Mouse (Mus musculus) midbrain, postnatal 0 days (tissue): Measurements from ENCODE around the gene 6030452D12Rik. TPM values are rescaled to one million over a fixed set of nuclear protein-coding genes. Genes with fewer than 3 reads are reported as not detected.

Source experiments
- ATAC-seq: fragments of 200-750 bp; cut with Nextera tagmentation; 2 replicates; pipeline ENCODE4 v1.8.0; 2017; ENCODE audit warnings: moderate number of reproducible peaks, mild to moderate bottlenecking, moderate TSS enrichment, moderate library complexity; ENCODE audit not compliant: low FRiP score
- DNase-seq: peaks from one replicate; pipeline ENCODE4 v3.0.0-alpha.2; 2015; ENCODE audit warnings: low spot score
- H3K27ac ChIP-seq: fragments of 300-500 bp; sonication (generic); 2 replicates; pipeline ENCODE4 v1.5.1; 2014; ENCODE audit warnings: low read depth, mild to moderate bottlenecking, low read length, mixed read lengths
- H3K27me3 ChIP-seq: fragments of 300-500 bp; sonication (generic); 2 replicates; pipeline ENCODE4 v1.6.1; 2014; ENCODE audit warnings: low read length, control low read depth, mixed read lengths; ENCODE audit not compliant: insufficient read depth
- H3K36me3 ChIP-seq: fragments of 300-500 bp; sonication (generic); 2 replicates; pipeline ENCODE4 v1.6.1; 2014; ENCODE audit warnings: low read length, control low read depth, mixed read lengths; ENCODE audit not compliant: insufficient read depth
- H3K4me1 ChIP-seq: fragments of 300-500 bp; sonication (generic); 2 replicates; pipeline ENCODE4 v1.6.1; 2014; ENCODE audit warnings: mild to moderate bottlenecking, control low read depth, antibody characterized with exemption, low read length, mixed read lengths; ENCODE audit not compliant: insufficient read depth
- H3K4me2 ChIP-seq: fragments of 300-500 bp; sonication (generic); 2 replicates; pipeline ENCODE4 v1.6.1; 2014; ENCODE audit warnings: low read depth, mild to moderate bottlenecking, low read length, mixed read lengths; ENCODE audit not compliant: poor library complexity, severe bottlenecking
- H3K4me3 ChIP-seq: fragments of 300-500 bp; sonication (generic); 2 replicates; pipeline ENCODE4 v1.5.1; 2014; ENCODE audit warnings: low read depth, mild to moderate bottlenecking, low read length, moderate library complexity
- H3K9ac ChIP-seq: fragments of 300-500 bp; sonication (generic); replicated peaks from 2 replicates; pipeline ENCODE4 v1.6.1; 2014; ENCODE audit warnings: mild to moderate bottlenecking, low read length, moderate library complexity, mixed read lengths; ENCODE audit not compliant: poor library complexity, severe bottlenecking
- H3K9me3 ChIP-seq: fragments of 300-500 bp; sonication (generic); 2 replicates; pipeline ENCODE4 v1.6.1; 2016; ENCODE audit warnings: low read length, control low read depth
- CTCF ChIP-seq: IDR thresholded peaks from 2 replicates; pipeline ENCODE4 v1.5.1; 2016; ENCODE audit warnings: antibody characterized with exemption, mild to moderate bottlenecking
- WGBS: fragments of 180-500 bp; shearing (Covaris S2); extraction: QIAGEN DNeasy Blood & Tissue Kit; methylation state at CpG from one replicate; pipeline ENCODE4 v1.1.7; 2014; 5-methylcytosine and 5-hydroxymethylcytosine counted together
- polyA plus RNA-seq: library from polyadenylated mRNA; unstranded; fragments of >200 nt; fragmentation: Nextera tagmentation; extraction: Ambion mirVana; gene quantifications from 2 replicates; pipeline ENCODE4 v1.2.1, GENCODE M21; 2015
- total RNA-seq: library from RNA; depleted of rRNA; stranded (reverse); fragments of >200 nt; gene quantifications from 2 replicates; pipeline ENCODE4 v1.2.3, GENCODE M21; 2014

Gene 6030452D12Rik
- total and polyA plus RNA-seq, 2 experiments from 2014 or later = not detected

DNA sequence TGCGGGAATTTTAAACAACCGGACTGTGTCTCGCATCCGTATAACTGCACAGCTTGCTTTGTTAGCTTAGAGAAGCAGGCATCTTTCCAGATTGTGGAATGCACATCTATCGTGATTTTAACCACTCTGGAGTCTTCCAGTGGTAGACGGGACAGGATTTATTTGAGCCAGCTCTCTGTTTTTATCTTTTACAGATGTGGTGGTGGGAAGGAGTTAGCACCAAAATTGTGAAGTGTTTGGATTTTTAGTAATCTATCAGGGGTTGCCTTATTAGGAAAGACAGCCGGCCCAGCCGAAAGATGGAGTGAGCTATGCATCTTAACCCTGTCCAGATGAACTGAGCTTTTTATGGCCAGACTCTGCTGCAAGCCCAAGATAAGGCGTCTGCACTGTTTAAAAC is 21.5 kb downstream of the 6030452D12Rik start:
- 75% methylated on average over 9 of the region's 9 CpGs for WGBS

DNA sequence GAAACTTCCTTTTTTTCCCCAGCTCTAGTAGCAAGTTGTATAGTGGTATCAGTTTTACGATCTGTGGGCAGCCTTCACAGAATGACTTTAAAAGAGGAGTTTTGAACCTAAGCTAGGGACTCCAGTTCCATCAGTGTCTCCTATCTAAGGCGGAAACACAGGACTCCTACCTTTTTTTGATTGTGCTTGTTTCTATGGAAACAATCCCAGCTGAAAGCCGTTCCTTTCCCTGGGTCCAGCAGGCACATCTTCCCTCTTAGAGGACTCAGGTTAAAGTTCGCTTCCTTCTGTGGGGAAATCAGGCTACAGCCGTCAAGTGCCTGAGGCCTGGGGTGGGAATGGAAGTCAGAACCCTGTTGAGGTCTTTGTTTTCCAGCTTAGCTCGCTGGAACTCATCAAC is 26.4 kb downstream of the 6030452D12Rik start:
- no peak overlapping the region for H3K4me2 ChIP-seq
- no peaks in the 10 kb centered on the region for H3K9me3 ChIP-seq
- H3K27me3 ChIP-seq = no peaks in the 10 kb centered on the region
- DNase-seq = no peak
- no peak for TF ChIP-seq CTCF
- H3K36me3 ChIP-seq = no peaks in the 10 kb centered on the region
- WGBS = 52% methylated on average over 6 of the region's 6 CpGs
- no peak for ATAC-seq
- no peak overlapping the region for H3K9ac ChIP-seq
- no peak overlapping the region for H3K4me3 ChIP-seq
- H3K4me1 ChIP-seq = no peaks in the 10 kb centered on the region
- no peak overlapping the region for H3K27ac ChIP-seq

More for the DNA sequence above, 21.5 kb downstream of the 6030452D12Rik start:
- Histone ChIP-seq H3K4me2 (no peak overlapping the region), H3K27me3 (no peaks in the 10 kb centered on the region), H3K9me3 (no peaks in the 10 kb centered on the region), H3K9ac (no peak overlapping the region), H3K4me1 (no peaks in the 10 kb centered on the region), H3K4me3 (no peak overlapping the region), H3K36me3 (no peaks in the 10 kb centered on the region), H3K27ac (no peak overlapping the region)
- no peak for DNase-seq
- ATAC-seq = no peak
- TF ChIP-seq CTCF = no peak

DNA sequence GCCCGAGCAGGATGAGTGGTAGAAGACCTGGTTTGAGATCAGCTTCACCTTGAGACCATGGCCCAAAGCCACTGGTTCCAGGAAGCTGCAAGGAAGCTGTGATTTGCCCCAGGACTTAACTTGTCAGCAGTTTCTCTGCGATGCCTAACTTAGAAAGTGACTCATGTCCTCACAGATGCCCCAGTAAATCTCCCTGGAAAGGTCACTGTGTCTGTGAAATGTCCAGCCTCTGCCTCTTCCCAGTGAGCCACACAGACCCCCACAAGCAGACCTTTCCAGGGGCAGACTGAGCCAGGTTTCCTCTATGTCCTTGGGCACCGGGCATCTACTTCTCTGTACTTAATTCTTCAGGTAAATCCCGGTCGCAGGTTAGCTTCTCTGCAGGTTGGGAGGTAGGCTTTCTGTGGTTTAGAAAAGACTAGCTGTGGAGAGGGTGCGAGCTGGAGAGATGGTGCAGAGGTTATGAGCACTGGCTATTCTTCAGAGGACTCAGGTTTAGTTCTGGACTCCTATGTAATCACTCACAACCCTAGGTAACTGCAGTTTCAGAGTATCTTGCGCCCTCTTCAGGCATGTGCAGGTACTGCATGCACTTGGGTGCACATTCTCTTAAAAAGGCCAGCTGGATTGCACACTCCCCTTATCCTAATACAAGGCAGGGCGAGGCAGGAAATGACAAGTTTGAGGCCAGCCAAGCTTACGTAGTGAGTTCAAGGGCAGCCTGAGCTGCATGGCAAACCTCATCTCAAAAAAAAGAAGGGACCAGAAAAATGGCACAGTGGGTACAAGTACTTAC is 27.1 kb downstream of the 6030452D12Rik start:
- Histone ChIP-seq H3K4me3 (no peak overlapping the region), H3K36me3 (no peaks in the 10 kb centered on the region), H3K4me2 (no peak overlapping the region), H3K9me3 (no peaks in the 10 kb centered on the region), H3K4me1 (no peaks in the 10 kb centered on the region), H3K27me3 (no peaks in the 10 kb centered on the region), H3K9ac (no peak overlapping the region), H3K27ac (no peak overlapping the region)
- 85% methylated on average over 9 of the region's 9 CpGs for WGBS
- ATAC-seq = no peak
- DNase-seq = no peak
- peak; percentile 57 for TF ChIP-seq CTCF

DNA sequence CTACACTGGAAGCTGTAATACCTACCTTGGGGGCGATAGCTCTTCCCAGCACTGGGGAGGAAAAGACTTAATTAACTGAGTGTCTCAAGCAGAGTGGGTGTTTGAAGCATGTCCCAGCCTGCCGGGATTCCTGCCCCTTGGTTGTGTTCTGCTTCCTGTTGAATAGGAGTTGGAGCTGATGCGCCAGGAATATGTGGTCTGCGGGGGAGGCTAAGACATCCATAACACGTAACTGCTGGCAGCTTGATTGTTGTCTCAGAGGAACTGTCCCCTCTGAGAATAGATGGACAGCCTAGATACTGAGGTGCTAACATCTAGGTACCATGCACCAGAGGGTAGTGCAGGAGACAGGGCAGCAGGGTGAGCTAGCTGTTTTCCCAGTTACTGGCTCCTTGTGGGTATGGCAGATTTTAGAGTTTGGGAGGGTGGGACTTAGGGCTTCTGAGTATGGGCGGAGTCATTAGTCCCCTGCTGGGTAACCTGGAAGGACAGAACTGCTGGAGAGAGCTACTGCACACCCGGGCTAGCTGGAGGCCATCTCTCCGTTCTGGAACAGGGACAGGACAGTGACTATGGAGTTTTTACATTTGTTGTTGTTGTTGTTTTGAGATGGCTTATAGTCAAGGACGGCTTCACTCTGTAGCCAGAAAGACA is 28.4 kb downstream of the 6030452D12Rik start:
- ATAC-seq (no peak), DNase-seq (no peak)
- Histone ChIP-seq H3K27ac (no peak overlapping the region), H3K27me3 (no peaks in the 10 kb centered on the region), H3K4me3 (no peak overlapping the region), H3K9me3 (no peaks in the 10 kb centered on the region), H3K9ac (no peak overlapping the region), H3K4me2 (no peak overlapping the region), H3K4me1 (no peaks in the 10 kb centered on the region), H3K36me3 (no peaks in the 10 kb centered on the region)
- no peak for TF ChIP-seq CTCF
- WGBS = 85% methylated on average over 9 of the region's 9 CpGs

DNA sequence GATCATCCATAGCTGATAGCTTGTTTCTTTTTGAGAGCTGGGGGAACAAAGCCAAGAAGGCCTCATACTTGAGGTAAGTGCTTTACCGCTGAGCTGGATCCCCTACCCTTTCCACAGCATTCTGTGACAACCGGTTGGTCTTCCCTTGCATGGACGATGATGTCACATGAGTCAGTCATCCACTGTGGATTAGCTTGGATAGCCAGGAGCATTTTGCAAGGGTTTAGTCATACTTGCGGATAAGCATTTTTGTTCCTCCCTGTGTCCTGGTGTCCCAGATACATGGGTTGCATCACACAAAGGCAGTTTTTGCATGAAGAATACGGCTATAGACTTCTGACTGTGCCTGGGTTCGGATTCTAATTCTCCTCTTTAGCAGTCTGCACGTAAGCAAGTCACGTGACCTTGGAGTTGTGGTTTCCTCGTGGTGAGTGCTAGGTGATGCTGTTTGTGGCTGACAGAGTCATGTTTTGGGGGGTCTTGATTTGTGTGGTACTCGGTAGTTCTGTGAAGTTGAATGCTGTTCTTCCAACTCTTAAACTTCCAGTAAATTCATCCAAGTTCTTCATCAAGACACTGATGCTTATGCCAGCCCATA is 29.7 kb downstream of the 6030452D12Rik start:
- Histone ChIP-seq H3K4me2 (no peak overlapping the region), H3K27me3 (no peaks in the 10 kb centered on the region), H3K4me1 (no peaks in the 10 kb centered on the region), H3K27ac (no peak overlapping the region), H3K36me3 (no peaks in the 10 kb centered on the region), H3K4me3 (no peak overlapping the region), H3K9ac (no peak overlapping the region), H3K9me3 (no peaks in the 10 kb centered on the region)
- TF ChIP-seq CTCF = no peak
- ATAC-seq = no peak
- no peak for DNase-seq
- WGBS = 93% methylated on average over 10 of the region's 10 CpGs

DNA sequence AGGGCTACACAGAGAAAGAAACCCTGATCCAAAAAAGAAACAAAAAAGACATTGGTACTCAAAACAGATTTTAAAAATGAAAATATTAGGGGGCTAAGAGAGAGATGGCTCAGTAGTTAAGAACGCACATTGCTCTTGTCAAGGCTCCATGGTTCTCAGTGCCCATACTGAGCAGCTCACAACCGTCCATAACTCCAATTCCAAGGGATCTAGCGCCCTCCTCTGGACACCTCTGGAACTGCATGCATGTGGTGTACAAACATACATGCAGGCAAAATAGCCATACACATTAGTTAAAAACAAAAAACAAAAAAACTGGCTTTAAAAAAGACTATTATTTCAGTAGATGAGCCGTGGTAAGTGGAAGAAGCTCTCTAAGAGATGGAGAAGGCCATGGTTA is 30.2 kb downstream of the 6030452D12Rik start:
- 75% methylated on average over 4 of the region's 4 CpGs for WGBS

More for the DNA sequence above, 30.2 kb downstream of the 6030452D12Rik start:
- H3K9me3 ChIP-seq = no peaks in the 10 kb centered on the region
- H3K27ac ChIP-seq = no peak overlapping the region
- no peak for ATAC-seq
- no peak overlapping the region for H3K4me3 ChIP-seq
- DNase-seq = no peak
- H3K36me3 ChIP-seq = no peaks in the 10 kb centered on the region
- peak; percentile 62 for TF ChIP-seq CTCF
- no peaks in the 10 kb centered on the region for H3K27me3 ChIP-seq
- H3K4me1 ChIP-seq = no peaks in the 10 kb centered on the region
- no peak overlapping the region for H3K9ac ChIP-seq
- no peak overlapping the region for H3K4me2 ChIP-seq
